Mouse (Mus musculus) T-cell, adult 2 months (primary cell): ENCODE measurements around the gene Elfn1.
"Not testable (repeated sequence)": the region's sequence is repeated elsewhere in the genome, so short reads cannot be mapped to it uniquely, and the experiment has no call there.

Experiments
- DNase-seq: peaks from one replicate; pipeline ENCODE4 v3.0.0; 2022; ENCODE audit warnings: low spot score

Elfn1 gene

DNA sequence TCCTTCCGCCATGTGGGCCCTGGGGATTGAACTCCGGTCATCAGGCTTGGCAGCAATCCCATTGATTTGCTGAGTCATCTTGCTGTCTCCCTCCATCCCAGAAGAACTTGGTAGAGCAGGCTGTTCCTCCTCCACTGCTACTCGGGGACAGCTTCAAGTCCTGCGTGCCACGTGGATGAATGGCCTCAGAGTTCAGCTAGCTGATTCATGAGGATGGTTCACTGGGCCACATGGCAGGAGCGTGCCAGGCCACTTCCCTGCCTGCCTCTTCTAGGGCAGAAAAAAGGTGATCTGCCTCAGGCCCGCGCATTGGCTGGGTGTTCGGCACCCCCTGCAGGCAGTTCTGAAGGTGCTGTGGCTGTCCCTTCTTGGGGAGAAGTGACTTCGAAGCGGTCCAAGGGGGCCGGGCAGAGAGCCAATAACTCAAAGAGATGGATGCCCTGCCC, 62.5 kb downstream of the Elfn1 start:
- peak; percentile 21 for DNase-seq

GRCm38 (mm10) chr5:139976584-139976983, 68.8 kb downstream of the Elfn1 start:
- DNase-seq, result no peak

- DNase-seq, result no peak
Measured at GRCm38 (mm10) chr5:139977476-139977875, 69.7 kb downstream of the Elfn1 start.

GRCm38 (mm10) chr5:139978525-139979276, 71.0 kb downstream of the Elfn1 start:
- DNase-seq, result no peak

DNA sequence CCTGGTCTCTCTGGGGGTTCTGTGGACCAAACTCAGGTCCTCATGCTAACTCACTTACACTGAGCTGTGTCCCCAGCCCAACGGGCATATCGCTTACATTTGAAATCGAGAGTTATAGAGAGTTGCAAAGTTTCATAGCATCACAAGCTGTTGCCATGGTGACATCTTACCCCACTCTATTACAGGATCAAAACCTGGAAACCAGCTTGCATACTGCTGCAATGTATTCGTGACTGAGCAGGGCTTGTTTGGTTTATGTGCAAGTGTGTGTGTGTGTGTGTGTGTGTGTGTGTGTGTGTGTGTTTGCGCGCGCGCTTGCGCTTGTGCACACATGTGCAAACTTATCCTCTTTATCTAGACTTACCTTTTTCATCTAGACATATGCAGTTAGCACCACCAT, 71.6 kb downstream of the Elfn1 start:
- no peak for DNase-seq

GRCm38 (mm10) chr5:139981976-139982375, 74.2 kb downstream of the Elfn1 start:
- DNase-seq, result no peak

- DNase-seq, result no peak
Measured at GRCm38 (mm10) chr5:139985073-139985746, 77.5 kb downstream of the Elfn1 start.

DNA sequence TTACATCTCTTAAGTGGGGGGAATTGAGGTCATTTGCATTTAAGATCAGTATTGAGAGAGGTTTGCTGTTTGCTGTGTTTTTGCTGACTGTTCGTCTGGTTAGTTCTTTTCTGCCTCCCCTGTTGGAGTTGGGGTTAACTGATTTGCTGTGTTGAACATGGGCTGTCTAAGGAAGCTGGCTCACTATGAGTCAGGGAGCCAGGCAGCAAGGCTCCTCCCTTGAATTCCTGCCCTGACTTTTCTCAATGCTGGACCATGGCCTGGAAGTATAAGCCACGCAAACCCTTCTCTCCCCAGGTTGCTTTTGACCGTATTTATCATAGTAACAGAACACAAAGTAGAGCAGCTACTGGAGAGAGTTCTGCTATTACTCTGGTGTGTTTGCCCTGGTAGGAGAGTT, 83.8 kb downstream of the Elfn1 start:
- DNase-seq, result no peak

GRCm38 (mm10) chr5:139998321-139998720, 90.6 kb downstream of the Elfn1 start:
- DNase-seq, result not testable (repeated sequence)

DNA sequence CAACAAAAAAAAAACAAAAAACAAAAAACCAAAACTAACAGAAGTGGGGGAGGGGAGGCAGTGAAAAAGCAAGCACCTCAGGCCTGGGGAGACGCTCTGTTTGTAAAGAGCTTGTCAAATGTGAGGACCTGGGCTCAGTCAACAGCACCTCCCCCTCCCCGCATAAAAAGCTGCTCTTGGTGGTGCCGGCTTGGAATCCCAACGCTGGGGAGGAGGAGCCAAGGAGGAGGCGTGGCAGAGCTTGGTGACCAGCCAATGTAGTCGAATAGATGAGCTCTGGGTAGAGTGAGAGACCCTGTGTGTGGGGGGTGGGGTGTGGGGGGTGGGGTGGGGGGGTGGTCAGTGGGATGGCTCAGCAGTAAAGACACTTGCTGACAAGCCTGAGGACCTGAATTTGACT, 91.2 kb downstream of the Elfn1 start:
- DNase-seq, result no peak

GRCm38 (mm10) chr5:140002541-140002940, 94.8 kb downstream of the Elfn1 start:
- DNase-seq, result no peak

DNA sequence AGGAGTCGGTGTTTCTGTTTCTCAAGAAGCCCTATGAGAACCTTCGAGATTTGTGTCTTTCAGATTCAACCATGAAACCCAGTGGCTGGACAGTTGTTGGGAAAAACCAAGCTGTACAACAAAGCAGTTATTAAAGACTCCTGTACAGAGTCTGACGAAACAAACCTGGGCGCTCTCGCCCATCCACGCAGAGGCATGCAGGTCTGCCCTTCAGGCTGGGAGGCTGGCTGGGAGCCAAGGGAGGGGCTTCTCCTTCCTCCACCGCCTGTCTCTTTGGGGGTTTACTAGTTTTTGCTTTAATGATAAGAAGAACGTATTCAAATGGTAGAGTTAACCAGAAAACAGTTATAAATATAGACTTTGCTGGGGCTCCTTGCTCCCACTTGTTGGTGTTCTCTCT, 99.1 kb downstream of the Elfn1 start:
- no peak for DNase-seq

DNA sequence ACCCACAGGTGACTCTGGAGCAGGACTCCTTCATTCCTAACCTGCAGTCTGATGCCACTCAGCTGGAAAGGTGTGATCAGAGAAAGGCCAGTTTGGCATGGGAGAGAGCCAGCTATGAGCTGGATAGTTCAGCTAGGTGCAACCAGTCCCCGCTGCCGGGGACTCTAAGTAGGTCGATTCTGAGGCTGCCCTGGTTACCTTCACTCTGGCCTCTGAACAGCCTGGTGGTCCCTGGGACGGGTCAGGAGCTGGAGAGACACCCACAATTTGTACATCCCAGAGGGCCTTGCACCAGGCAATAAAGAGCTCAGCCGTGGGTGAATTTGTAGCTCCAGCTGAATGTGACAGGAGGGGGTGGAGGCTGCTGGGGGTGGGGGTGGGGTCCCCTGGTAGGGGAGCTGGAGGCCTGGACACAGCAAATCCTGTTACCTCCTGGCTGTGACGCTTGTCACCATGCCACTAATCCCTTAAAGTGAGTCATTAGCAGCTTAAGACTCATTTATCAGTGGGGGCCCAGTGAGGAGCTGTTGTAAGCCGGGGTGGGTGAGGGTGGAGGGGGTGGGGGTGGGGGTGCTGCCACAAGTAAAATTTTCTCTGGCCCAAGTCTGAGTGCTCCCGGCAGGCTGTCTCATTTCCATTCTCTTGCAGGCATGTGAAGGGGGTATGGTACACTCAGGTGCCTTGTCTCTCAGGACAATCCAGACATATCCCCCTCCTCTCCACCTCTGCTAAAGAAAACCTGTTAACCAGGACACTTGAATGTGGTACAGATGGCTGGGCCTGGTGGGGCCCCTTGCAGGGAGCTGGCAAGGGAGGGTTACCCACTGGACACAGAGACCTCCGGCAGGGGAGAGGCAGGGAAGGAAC, 100.1 kb downstream of the Elfn1 start:
- DNase-seq, result no peak

DNA sequence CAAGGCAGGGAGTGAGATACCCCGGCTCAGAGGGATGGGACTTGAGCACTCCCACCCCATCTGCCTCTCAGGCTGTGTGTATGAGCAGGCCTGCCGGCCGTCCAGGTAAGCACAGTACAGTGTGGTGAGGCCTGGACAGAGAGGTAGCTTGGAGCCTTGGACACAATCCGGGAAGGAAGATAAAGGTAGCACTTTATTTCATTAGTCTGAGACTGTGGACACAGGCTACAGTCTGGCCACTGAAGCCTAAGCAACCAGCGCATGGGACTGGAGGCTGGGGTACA, 100.7 kb downstream of the Elfn1 start:
- DNase-seq, result no peak

- DNase-seq, result no peak
Measured at GRCm38 (mm10) chr5:140009083-140009655, 101.4 kb downstream of the Elfn1 start.

DNA sequence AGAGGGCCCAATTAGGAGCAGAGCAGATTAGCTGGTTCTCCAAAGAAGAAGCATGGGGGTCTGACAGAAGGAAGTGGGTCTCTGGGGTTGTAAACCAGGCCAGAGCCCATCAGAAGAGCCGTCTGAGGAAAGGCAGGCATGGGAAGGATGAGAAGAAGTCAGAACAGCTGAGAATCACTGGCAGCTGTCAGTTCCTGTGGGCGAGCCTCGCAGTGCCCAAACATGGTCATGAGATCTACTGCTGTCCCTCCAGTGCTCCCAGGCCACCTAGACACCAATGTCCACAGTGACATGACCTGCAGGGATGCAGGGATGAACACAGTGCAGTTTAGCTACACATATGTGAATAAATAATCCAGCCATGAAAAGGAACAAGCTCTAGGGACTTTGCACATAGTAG, 102.7 kb downstream of the Elfn1 start:
- no peak for DNase-seq

DNA sequence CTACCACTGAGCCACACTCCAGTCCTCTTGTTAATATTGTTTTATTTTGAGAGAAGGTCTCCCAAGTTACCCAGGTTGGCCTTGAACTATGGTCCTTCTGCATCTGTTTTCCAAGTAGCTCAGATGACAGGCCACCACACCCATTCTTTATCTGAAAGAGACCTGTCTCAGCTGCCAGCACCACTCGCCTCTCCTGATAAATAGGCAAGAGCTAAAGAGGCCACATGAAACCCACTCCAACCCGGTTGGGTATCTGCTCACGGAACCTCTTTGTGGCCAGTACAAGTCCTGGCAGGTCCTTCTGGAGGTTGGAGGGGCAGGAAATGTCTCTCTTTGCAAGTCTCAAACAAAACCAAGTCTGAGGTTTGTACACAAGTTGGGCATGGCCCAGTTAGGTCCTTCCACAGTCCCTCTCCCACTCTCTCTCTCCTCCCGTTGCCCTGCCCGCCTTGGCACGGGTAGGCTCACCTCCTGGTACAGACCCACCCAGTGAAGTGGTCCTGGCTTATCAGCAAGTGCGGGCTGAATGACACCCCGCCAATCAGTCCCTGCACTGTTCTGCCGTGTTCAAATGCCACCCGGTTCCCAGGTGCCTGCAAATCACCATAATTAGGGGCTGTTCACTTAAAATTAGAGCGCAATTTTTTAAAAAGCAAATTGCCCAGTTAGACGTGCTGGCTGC, 104.7 kb downstream of the Elfn1 start:
- DNase-seq, result no peak

DNA sequence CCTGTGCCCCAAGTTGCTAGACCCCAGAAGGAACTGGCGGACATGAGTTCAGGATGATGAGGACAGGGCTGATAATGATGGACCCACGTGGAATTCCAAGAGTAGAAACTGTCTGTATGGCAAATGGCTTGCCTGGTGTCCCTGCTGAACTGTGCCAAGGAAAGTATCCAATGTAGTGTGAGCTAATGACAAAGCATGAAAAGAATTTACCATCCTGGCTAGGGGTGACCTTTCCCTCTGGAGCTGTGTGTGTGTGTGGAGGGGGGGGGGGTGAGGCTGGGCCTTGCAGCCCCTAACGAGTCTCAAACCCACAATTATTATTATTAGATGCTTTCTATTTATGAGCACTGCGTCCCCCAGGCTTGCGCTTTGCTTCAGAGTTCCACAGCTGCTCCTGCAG, 105.9 kb downstream of the Elfn1 start:
- no peak for DNase-seq

- DNase-seq, result no peak
Measured at GRCm38 (mm10) chr5:140016896-140017295, 109.2 kb downstream of the Elfn1 start.

DNA sequence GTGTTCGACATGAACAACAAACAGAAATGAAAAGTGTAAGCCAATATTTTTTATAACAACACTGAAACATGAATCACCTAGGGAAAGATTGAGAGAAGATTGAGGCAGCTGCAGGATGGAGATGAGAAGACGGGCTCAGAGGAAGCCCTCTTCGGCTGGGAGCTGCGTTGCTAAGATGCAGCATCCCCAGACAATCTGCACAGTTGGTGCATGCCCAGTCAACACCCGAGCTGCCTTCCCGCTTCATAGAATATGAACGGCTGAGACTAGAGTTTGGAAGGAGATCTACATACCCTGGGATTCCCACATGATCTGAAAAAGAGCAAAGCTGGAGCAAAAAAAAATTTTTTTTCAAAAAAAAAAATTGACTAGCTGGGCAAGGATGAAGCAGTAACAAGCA, 111.0 kb downstream of the Elfn1 start:
- no peak for DNase-seq

GRCm38 (mm10) chr5:140019616-140020015, 111.9 kb downstream of the Elfn1 start:
- DNase-seq, result no peak

DNA sequence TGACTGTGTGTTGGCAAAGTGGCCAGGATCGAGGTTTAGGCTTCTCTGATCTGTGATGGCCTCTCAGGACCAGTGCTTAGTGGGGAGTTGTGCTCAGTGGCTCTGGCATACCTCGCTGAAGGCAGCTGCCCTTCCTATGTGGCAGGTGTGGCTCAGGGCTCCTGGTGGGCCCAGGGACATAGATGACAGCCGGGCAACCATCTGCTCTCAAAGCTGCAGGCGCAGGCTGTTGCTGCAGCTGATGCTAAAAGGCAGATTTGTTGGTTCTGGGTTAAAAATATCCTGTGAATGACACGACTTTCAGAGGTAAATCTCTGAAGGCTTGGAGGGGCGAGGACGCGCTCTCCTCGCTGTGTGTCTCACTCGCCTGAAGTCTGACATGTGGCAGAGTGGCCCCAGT, 114.0 kb downstream of the Elfn1 start:
- no peak for DNase-seq
